Mouse (Mus musculus) embryonic fibroblast, embryonic 13.5 days (primary cell): ENCODE results near the gene Mprip.

Experiments used
- CTCF ChIP-seq: IDR thresholded peaks from 2 replicates; pipeline ENCODE4 v1.5.1; 2011; ENCODE audit warnings: mild to moderate bottlenecking, control low read depth, low read length, moderate library complexity, borderline replicate concordance; ENCODE audit not compliant: insufficient read depth
- POLR2A ChIP-seq: IDR thresholded peaks from 2 replicates; pipeline ENCODE4 v1.6.1; 2011; ENCODE audit warnings: low read depth, mild to moderate bottlenecking, control low read depth, low read length, moderate library complexity

- no peak for TF ChIP-seq CTCF
- no peak for TF ChIP-seq POLR2A
Measured at GRCm38 (mm10) chr11:59700787-59701186, 39.7 kb downstream of the Mprip start.
